Mouse (Mus musculus): Measurements from ENCODE around the gene Colec11.

DNA sequence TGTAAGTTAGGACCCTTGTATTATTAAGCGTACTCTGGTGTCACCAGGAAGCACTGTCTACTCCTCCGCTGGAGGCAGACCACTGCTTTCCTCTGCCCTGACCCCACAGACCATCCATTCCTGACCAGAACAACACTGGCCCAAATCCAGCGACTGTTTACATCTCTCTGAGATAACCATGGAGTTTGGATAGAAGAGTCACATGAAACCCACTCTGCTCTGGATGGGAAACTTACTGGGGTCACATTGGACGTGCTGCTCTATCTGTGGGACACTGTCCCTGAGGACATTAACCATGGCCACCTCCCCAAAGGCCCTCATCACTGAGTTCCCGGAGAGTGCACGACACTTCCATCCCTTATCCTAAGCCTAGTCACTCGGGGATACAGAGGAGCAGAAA, 2.2 kb upstream of the Colec11 start:
- TF ChIP-seq POLR2A (IDR thresholded peaks at IDR 0.05; ENCODE audit: low read depth, low read length), result no peak
- TF ChIP-seq CTCF (IDR thresholded peaks at IDR 0.05; ENCODE audit: borderline replicate concordance, insufficient read depth, low read length), result no peak
